Mouse (Mus musculus) spleen, postnatal 14 days (tissue): ENCODE data around the gene Prkg1.

Experiments
- DNase-seq, 2 experiments: peaks; one replicate each; pipeline ENCODE4 v3.0.0; 2021 to 2022; ENCODE audit warnings: low spot score in 2 of 2

The Prkg1 gene

DNA sequence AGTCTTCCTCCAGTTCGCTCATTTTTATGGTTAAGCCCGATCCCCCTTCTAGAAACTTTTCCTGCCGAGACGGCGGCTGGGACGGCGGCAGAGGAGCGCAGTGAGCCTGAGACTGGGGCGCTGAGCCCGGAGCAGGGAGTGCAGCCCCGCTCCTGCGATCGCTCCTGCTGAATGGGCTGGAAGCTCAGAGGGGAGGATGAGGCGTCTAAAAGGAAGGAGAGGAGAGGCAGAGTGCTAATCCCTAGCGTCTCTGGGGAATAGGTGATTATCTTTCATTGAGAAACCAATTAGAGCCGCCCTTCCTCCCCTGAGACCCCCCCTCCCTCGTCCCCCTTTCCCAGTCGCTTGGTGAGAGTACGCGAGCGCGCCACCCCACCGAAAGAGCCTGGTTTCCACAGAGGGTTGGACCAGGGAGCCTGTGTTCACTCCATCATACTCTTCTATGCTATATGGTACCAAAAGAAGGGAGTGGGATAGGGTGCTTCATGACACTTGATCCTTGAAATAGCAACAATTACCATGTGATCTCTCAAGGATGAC, at the start of gene Prkg1:
Gene Prkg1, minus strand, starts transcription at position 233 of the 540 bp plus-strand sequence.
- DNase-seq, result no peak

DNA sequence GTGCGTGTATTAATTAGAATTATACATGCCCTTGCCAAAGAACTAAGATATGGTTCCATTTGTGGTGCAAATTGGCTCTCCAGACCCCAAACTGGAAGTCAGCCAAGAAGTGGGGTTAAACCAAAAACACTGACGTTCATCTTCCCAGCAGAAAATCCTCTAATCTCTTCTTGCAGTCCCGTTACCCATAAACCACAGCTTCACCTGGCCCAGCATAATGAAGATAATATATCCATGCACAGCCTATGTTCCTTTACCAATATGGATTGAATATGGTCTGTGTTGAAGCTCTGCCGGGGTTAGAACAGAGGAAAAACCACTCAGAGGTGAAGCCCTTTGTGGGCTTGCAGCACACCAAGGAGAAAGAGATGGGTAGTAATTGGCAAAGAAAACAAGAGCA, 48.3 kb upstream of the Prkg1 start:
- DNase-seq, result no peak

DNA sequence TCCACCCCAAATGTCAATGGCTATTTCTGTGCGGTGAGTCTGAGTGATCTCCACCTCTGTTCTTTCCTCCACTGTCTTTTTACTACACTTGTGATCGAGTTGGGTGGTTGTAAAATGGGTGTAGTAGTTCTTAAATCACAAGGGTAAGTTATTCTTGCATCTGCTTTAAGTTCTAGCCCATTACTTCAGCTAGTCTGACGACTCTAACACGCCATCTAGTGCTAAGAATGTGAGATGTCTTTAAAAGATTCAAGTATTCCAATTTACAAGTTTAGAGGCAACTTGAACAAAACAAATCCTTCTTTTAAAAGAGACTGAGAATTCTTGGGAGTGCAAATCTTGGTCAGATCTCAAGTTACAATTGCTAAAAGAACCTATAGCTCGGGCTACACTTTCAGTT, 46.5 kb upstream of the Prkg1 start:
- no peak for DNase-seq

DNA sequence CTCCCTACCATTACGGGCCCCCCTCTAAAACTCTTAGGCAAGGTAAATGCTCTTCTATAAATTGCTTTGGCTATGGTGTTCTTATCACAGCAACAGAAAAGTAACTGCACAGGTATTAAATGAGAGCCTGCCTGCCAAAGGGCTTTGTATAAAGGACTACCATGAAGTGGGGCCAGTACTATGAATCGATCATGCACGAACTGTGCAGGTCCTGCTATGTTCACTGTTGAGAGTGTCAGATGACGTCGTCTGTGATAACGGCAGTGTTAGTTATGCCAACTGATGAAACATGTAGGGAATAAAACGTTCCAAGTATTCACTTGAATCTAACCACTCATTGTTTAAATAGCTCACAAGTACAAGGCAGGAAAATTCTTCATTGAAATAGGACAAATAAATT, 40.6 kb upstream of the Prkg1 start:
- DNase-seq, result no peak

DNA sequence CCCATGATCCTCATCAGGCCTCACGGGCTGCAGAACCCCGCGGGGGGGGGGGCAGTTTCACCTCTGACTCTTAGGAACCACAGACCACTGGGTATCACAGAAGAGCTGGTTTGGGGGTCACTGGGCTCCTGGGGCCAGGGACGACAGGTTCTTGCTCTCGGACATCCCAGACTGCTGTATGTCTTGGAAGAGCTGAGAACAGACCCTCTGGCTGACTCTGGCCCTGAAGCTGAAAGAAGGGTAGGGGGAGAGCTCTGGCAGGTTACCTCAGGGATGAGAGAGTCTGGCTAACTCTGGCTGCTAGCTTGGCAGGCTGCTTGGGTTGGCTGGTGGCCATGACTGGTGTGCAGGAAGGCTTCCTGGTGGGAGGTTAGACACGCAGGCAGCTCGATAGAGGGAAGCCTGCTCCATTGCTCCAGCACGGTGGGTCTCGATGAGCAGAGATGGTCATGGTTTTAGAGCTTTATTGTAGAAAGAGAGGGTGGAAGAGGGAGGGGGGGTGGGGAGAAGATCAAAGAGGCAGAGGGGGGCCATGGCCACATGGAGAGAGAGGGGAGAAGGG, 30.7 kb upstream of the Prkg1 start:
- DNase-seq, result no peak

DNA sequence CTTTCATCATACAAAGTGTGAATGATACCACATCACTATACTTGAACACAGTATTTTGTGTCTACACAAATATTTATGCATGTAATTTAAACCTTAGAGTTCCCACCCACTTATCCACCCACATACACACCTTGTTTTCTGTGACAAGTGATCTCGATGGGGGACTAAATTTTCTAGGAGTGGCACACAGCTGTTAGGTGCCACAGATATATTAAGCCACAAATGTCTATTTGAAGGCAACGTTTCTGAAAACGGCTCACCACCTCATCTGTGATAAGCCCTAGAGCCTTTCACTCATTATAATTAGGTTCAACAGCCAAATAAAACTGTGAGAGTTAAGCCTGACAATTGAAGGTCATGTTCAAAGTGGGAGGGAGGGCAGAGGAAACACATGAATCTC, 26.9 kb upstream of the Prkg1 start:
- no peak for DNase-seq

DNA sequence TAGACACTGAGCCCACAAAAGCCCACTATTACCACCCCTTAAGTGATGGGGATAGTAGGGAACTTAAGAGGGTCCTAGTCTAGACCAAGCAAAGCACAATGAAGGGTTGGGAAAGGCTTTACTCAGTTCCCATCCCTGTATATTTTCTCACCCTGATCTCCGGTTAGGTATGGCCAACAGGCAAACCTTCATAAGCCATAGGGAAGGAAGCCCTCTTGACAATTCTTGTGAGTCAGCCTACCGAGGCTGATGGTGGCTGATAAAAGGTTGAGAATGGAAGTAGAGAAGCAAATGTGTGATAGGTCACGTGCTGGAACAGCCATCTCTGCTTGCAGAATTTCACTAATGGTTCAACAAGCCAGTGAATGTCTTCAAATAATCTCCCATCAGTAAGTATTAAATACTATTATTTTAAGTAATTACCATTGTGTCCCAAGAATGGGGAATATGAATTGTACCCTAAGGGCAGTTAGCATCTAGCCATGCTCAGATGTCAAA, 16.7 kb upstream of the Prkg1 start:
- DNase-seq, result no peak

DNA sequence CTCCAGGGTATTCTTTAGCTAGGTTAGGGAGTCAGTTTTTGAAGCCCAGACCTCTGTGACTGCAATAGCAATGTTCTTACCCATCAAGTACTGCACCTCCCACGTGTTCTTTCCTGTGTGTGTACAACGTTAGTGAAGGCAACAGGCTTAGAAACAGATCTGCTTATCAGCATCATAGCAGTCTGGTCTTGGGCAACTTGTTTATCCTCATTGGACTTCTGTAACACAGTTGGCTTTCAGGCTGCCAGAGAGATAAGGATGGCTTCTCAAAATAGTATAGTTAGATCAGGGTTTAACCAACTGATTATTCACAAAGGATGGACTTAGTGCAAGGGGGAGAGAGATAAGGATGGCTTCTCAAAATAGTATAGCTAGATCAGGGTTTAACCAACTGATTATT, 16.2 kb upstream of the Prkg1 start:
- no peak for DNase-seq

DNA sequence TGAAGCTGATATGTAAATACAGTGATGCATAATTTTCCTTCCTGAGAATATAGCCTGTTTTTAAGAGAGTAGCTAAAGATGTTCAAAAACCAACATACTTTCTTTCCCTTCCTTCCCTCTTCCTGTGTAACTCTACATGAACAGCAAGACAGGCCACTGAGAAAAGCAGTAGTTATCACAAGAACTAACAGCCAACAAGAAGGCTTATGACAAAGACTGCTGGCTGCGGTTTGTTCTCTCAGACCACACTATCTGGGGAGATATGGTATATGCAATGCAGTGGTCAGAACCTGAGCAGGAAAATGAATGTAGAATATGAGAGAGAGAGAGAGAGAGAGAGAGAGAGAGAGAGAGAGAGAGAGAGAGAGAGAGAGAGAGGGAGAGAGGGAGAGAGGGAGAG, 15.4 kb upstream of the Prkg1 start:
- DNase-seq, result no peak

DNA sequence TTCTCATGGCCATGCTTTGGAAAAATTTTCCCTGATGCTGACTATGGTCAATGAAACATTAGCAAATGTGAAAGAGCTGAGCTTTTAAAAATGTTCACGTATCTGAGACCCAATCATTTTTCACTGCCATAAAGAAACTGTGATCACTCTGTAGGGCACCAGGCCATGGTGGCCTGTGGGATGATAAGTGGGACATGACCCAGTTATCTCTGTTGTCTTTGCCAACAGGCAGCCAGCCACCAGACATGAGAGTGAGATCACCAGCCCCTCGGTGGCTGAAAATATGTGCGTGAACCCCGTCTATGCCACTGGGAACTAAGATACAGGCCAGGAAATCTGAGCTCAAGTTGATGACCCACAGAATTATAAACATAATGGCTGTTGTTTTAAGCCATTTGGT, 14.2 kb upstream of the Prkg1 start:
- no peak for DNase-seq

DNA sequence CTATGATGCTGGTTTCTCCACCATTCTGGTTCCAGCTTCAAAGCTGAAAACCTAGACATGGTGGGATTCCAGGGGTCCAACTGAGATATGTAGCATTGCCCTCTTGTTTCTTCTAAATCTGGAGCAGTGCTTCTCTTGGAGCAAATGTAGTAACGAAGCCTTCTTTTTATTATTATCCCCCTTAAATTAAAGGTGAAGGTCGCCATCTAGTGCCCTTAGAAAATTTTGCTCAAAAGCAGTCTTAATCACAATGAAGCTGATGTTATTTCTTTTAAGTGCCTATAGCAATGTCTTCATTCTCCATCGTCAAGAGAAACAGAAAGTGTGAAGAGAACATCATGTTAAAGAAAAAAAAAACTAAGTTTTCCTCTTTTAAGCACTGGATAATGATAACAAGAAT, 2.2 kb upstream of the Prkg1 start:
- no peak for DNase-seq

DNA sequence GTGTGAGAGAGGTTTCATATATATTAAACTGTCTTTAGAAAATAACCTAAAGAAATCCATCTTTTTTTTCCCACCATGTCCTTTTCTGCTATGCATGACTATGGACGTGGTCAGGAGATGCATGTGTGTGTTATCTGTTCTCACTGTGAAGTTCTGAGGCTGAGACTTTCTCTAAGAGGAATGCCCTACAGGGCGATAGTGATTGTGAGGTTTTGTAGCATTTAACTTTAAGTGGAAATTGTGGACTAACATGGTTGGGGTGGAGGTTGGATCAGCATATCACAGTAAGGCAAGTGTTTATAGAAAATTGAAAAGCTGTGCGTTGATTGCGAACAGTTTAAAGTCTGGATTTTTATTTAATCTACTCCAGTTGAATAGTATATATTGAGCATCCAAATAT, 618 bp upstream of the Prkg1 start:
- DNase-seq, result no peak

DNA sequence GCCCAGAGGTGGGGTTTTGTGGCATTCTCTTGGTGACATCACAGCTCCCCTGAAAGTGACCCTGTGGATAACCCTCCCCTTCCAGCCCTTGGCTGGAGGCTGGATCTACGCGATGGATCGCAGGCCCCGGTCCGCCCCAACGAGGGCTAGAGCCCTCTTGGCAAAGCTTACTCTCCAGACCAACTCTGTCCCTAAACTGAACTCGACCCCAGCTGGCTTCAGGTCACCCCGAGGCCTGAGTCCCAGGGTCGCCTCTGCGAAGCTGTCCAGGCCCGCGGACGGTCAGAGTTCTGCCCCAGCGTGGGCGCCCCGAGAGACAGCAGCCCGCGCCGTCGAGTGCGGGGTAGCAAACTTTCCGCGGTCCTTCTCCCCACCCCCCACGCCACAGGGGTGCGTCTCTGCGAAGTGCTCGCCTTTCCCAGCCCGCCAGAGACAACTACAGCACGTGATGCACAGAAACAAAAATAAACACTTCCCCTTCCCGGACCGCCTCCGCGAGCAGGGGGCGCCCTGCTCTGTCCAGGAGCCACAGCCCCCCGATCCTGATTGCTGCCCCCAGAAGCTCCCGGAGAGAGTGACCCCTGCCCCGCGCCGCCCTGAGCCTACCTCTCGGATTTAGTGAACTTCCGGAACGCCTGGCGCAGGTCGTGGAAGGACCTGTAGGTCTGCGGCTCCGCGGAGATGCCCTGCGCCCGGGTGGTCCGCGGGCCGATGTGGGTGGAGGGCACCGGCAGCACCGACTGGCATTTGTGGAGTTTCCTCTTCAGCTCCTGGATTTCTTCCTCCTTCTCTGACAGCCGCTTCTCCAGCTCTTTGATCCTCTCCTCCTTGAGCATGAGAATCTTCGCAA, 657 bp downstream of the Prkg1 start:
- no peak for DNase-seq

DNA sequence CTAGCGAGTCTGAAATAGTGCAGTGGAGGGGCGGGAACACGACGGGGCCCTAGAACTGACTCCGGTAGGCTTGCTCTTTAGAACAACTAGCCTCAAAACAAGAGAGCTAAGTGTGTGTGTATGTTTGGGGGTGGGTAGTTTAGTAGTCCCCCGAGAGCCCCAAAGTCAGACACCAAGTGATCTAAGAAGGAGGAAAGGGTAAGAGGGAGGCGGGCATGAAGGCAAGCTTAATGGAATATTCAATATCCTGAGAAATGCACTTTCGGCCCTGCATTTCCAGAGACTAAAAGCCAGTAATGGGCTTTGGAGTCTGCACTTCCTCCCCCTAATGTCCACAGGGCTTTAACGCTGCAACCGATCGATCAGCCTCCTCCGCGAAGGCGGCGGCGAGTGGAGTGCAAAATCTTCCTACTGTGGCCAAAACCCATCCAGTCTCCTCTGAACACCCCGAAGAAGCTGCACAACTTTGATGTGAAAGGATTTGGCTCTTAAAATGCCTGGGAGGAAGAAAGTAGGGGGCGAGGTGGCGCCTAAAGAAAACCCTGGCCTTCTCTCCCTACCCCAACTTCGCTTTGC, 1.5 kb downstream of the Prkg1 start:
- no peak for DNase-seq

DNA sequence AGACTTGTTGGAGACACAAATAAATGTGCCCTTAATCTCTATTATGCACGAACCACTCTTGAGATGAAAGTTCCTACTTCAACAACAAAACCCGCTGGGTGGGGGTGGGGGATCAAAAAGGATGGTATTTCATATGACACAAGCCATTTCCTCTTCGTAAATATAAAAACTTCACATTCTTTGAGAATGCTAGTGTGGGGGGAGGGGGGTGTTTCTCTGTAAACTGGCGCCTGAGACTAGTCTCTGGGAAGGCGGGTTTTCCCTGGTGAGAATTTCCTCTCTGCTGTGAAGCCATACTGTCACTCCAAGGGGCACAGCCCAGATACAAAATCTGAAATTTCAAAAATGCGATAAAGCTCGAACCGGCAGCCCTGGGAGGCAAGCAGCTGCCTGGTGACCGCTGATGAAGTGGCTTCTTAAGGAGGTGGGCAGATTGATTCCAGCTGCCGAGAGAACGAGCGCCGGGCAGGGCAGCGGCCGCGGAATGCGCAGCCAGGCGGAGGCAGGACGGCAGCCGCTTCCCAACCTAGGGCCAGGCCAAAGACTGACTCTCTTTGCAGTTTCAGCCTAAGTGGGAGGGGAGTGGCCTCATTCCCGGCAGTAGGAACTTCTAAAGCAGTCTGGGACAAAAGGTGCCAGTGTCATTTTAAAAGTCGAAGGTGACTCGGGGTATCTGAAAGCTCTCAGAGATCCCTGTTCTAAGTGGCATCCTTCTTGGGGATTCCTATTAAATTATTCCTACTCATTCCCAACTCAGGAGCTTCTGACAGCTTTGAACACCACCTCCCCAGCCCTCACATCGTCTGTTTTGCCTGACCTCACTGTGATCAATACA, 2.2 kb downstream of the Prkg1 start:
- DNase-seq, result no peak

DNA sequence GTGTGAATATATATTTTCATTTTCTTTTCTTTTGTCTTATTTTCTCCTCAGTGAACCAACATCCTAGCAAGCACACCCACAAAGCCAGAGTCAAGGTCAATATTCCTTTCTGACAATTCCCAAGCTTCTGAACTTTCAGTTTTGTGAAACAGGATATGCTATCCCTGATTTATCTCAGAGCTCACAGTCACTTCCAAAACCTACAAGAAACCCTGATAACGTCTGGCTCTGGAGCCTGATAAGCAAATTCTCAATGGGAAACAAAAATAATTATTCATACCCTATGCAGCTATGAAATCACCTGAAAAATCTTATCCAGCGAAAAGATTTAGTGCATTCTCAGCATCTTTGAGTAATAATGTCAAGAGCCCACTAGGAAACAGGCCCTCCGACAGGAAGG, 5.0 kb downstream of the Prkg1 start:
- no peak for DNase-seq

DNA sequence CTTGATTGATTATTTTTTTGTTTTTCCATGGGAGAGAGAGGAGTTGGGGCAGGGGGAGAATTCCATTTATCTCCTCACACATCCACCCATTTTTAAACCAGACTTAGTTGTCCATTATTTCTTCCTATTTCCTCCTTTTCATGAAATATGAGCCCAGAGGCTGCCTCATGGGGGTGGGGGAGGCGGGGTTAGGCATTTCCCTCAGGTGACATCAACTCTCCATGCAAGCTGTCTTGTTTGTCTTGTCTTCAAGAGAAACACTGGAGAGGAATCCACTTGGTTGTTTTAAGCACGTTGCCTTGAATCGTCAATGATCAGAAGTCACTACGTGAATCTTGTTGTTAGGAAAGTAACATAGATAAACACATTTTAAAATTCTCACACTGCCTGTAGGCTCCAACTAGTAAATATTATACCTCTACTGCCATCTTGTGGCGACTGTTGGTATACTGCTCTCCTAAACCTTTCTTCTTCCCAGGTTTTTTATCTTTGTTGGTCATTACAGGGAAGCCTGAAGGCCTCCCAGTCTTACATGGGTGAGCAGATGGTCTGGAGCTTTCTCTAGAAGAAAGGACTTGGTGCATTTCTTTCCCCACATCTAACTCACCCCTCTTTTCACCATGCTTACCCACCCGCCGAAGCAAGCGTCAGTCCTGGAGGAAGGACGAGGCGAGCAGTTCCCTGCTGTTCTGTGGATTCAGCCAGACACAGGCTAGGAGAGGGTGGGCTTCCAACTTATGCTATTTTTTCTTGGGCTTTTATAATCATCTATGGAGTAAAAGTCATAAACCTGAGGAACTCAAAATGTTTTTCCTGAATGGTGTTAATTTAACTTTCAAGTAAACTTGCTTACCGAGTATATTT, 8.7 kb downstream of the Prkg1 start:
- DNase-seq, result no peak

DNA sequence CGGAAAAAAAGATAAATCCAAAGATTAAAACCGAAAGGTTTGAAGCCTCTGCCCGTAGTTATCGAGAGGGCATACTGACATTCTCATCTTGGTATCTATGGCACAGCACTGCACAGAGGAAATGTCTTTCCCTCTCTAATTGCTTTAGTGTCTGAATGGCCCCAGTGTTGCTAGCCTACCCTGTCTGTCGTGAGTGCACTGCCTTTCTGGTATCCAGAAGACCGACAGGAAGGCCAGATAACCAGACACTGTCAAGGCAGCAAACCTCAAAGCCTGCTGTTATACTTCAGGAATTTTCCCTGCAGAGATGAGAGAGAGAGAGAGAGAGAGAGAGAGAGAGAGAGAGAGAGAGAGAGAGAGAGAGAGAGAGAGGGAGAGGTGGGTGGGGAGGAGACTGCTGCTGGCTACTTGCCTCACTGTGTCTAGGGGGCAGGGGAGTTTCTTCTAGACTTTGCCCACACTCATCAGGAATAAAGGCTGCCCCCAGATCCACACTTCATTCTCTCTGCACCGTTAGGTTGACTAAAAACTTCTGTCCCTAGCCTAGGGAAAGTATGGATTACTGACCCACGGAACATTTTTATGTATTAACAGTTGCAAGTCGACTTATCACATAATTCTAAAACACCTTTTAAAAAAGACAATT, 10.1 kb downstream of the Prkg1 start:
- no peak for DNase-seq

DNA sequence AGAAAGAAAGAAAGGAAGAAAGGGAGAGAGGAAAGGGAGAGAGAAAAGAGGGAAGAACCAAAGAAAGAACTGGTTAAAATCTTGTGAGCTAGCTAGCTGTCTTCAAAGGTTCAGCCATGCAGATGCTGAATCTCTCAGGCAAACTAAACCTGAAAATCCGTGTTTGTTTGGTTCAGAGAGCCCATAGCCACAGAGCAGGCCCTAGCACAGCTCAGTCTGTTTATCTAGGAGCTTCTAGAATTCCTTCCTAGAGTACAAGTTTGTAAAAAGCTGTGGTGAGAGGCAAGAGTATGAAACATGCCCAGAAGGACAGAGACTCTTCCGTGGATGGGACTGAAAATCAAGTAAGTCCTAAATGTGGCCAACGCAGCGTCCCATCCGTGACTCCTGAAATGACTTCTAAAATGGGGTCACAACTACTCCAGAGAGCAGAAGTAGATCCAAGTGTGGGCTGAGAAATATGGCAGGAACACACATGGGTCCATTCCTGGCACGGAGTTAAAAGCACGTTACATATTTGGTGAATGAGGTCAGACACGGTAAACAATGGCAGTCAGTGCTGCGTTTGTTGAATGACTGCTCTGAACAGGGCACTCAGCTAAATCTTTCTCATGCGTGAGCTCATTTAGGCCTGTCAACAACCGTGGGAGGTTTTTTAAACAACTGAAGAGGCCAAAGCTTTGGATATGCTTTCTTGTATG, 13.7 kb downstream of the Prkg1 start:
- DNase-seq, result no peak

DNA sequence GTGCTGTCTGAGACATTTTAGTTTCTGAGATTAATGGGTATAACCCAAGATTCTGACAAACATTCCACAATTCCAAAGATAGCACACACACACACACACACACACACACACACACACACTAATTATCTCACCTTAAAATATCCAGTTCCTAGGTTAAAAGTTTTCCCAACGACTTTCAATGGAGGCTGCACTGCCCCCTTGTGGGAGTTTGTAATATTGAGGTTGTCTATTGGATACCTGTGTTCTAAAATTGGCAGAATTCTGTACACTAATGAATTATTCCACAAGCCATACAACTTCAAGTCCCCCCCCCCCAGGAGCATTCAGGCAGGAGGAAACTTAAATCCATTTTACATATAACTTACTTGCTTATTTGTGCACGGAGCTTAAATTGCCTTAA, 18.2 kb downstream of the Prkg1 start:
- DNase-seq, result no peak
